Mouse (Mus musculus): ENCODE results near the gene Ceacam9.
A peak's percentile ranks its signal among the peaks of the same experiment; 100 is the strongest.
"Not testable (repeated sequence)": the region's sequence is repeated elsewhere in the genome, so short reads cannot be mapped to it uniquely, and the experiment has no call there.

Gene Ceacam9

GRCm38 (mm10) chr7:16721629-16722028 is at the start of gene Ceacam9:
Gene Ceacam9, plus strand, starts transcription at chr7:16721929.
- DNase-seq (ENCODE audit: low spot score in 2 of 2), result no peak

GRCm38 (mm10) chr7:16673823-16674222 is 47.9 kb upstream of the Ceacam9 start:
- no peak for DNase-seq (ENCODE audit: low spot score in 2 of 2)

DNA sequence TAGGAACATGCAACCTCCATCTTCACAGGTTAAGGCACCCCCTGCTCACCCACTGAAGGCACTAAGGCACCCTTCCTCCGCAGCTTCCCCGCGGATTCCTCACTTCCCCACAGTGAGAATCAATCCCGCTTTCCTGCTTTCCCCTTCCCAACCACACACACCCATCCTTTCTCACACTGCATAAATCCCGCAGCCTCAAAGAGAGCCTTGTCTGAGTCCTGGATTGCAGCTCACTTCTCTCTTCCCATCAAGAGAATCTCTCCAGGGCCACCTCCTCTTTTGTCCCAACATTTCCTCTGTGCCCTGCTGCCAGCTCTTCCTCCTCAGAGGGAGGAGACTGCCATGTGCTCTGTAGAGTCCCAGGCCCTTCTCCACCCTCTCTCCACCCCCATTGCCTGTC is 47.0 kb upstream of the Ceacam9 start:
- not testable (repeated sequence) for DNase-seq (ENCODE audit: low spot score in 2 of 2)

DNA sequence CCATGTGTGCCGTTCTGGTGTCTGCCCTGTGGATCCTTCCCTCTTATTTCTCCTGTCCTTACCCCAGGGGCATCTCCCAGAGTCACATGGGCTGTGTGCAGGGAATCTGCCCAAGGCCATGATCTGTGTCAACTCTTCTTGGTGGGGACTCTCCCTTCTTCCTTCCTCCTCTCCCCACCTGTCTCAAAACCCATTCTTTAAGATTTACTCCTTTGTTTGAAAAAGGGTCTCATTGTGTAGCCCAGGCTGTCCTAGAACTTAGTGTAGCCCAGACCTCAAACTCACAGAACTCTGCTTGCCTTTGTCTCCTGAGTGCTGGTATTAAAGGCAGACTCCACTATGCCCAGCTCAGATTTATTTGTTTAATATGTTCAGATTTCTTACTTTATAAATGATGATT is 46.1 kb upstream of the Ceacam9 start, which contains the start of gene Ceacam15:
Gene Ceacam15 (minus strand): TSS at position 101 of the 400 bp plus-strand sequence.
- no peak for DNase-seq (ENCODE audit: low spot score in 2 of 2)

DNA sequence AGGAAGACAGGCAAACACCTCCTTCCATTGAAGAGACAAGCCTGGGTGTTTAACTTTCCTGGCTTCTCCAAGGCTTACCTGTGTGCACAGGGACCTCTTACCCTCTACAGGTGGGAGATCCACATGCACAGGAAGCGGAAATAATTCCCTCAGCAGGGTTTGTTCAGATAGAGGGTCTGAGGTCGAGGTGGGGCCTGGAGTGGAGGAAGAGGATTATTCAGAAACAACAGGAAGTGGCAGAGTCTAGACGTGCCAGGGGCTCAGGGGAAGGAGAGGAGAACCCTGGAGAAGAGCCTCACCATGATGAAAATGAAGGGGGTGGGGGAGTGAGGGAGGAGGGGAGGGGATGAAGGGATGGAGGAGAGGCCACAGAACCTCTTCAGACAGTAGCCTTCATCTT is 41.5 kb upstream of the Ceacam9 start:
- peak in 1 of 2 experiments; percentile 21 for DNase-seq (ENCODE audit: low spot score in 2 of 2)

GRCm38 (mm10) chr7:16689196-16689595 is 32.5 kb upstream of the Ceacam9 start:
- no peak for DNase-seq (ENCODE audit: low spot score in 2 of 2)

DNA sequence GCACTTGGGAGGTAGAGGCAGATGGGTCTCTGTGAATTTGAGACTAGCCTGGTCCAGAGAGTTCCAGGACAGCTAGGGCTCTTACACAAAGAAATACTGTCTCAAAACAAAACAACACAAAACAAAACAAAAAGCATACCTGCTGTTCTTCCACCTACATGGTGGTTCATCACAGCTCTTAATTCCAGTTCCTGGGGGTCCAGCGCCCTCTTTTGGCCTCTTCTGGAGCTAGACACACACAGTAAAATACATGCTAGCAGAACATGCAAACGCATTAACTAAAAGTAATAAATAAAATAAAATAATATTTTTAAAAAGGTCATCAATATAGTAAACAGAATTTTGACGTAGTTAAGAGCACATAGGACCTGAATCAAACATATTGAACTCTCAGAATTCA is 26.7 kb upstream of the Ceacam9 start:
- DNase-seq (ENCODE audit: low spot score in 2 of 2), result peak; percentile 55 to 75

- peak in 1 of 2 experiments; percentile 49 for DNase-seq (ENCODE audit: low spot score in 2 of 2)
These were observed 22.7 kb upstream of the Ceacam9 start for GRCm38 (mm10) chr7:16699042-16699441.

GRCm38 (mm10) chr7:16700583-16700982 is 21.1 kb upstream of the Ceacam9 start:
- DNase-seq (ENCODE audit: low spot score in 2 of 2), result no peak

- DNase-seq (ENCODE audit: low spot score in 2 of 2), result no peak
These were observed 15.3 kb upstream of the Ceacam9 start for GRCm38 (mm10) chr7:16706385-16706784.

DNA sequence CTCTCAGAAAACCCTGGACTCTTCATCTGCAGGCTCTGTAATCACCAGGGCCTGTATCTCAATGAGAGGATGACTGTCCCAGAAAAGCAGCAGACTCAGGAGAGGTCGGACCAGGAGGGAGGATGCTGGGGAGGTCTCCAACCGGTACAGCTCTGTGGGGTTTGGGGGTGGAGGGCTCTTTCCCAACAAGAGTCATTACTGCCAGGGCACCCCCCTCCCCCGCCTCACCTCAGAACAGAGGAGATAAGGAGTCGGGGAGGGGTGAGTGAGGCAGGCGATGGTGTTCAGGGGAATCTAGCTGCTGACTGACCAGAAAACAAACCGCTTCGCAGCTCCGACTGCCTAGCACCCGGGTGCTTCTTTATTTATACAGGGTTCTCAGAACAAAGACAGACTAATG is 13.5 kb upstream of the Ceacam9 start:
- no peak for DNase-seq (ENCODE audit: low spot score in 2 of 2)

DNA sequence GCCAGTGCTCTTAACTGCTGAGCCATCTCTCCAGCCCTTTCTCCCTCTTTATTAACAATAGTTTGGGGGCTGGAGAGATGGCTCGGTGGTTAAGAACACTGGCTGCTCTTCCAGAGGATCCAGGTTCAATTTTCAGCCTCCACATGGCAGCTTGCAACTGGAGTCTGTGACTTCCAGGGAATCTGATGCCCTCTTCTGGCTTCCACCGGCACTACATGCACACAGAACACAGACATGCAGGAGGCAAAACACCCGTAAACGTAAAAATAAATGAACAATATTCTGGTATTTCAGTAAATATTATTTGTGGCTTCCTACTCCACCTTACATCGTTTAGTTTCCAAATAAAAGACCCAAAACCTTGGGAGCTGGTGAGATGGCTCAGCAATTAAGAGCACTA is 11.1 kb upstream of the Ceacam9 start:
- no peak for DNase-seq (ENCODE audit: low spot score in 2 of 2)

DNA sequence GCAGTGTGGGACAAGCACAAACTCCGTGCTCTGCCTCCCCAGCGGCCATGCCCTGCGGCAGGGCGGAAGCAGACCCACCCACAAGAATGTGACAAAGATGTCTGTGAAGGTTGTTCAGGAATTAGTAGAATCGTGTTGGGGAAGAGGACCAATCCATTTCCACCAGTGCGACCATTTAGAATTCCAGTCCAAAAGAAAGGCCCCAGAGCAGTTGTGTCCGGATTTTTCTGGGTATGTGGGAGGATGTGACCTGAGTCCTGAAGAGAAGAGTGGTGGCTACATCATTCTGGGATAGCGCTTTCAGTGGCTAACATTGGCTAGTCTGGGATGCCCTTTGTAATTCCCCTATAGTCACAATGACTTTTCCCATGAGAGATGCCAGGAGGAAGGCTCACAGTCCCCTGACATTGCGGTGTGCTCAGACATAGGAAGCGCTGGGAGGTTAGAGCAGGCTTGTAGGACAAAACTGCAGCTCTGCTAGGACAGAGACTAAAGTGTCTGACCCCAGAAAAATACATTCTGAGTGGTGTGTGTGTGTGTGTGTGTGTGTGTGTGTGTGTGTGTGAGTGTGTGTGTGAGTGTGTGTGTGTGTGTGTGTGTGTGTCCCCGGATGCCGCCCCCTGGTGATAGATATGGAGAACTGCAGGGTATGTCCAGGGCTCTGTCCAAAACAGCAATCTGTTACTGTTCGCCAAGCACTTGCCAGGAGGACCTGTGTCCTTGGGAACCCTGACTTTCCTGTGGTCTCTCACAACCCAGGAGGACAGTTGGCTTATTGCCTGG is 8.9 kb upstream of the Ceacam9 start:
- DNase-seq (ENCODE audit: low spot score in 2 of 2), result no peak

GRCm38 (mm10) chr7:16716456-16717152 is 5.1 kb upstream of the Ceacam9 start:
- DNase-seq (ENCODE audit: low spot score in 2 of 2), result peak in 1 of 2 experiments; percentile 28

DNA sequence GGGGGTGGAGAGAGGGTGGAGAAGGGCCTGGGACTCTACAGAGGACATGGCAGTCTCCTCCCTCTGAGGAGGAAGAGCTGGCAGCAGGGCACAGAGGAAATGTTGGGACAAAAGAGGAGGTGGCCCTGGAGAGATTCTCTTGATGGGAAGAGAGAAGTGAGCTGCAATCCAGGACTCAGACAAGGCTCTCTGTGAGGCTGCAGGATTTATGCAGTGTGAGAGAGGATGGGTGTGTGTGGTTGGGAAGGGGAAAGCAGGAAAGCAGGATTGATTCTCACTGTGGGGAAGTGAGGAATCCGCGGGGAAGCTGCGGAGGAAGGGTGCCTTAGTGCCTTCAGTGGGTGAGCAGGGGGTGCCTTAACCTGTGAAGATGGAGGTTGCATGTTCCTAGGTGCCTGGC is 761 bp downstream of the Ceacam9 start:
- DNase-seq (ENCODE audit: low spot score in 2 of 2), result not testable (repeated sequence)

DNA sequence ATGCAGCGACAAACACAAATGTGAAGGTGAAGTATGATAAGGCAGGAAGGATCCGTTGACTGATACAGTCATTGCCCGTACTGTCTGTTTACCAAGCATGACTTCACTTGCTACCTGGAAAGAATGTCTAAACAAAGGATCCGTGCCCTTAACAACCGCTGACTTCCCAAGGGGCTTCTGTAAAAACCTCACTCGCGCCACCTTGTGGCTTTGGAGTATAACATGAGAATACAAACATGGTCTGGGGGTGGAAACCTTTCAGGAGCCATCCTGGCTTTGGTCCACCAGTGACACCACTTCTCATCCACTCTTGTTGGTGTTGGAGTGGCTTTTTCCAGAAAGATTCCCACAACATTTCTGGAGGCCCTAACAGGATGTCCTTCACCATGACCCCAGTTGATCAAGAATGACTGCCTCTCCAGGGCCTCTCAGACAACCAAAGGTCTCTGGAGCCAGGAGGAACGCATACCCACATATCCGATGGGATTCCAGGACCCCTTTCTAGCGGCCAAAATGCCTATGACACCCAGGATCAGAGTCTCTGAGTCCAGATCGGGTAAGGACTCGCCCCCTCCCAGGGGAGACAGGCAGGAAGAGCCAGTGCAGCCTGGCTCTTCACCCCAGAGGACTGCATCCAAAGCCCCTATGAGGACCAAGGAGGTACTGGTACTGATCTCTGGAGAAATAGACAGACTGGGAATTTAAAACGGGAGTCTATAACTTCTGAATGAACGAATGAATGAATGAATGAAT is 7.0 kb downstream of the Ceacam9 start:
- DNase-seq (ENCODE audit: low spot score in 2 of 2), result peak; percentile 41 to 84

- not testable (repeated sequence) for DNase-seq (ENCODE audit: low spot score in 2 of 2)
These were observed 7.8 kb downstream of the Ceacam9 start for GRCm38 (mm10) chr7:16729563-16729962.

- no peak for DNase-seq (ENCODE audit: low spot score in 2 of 2)
These were observed 9.1 kb downstream of the Ceacam9 start for GRCm38 (mm10) chr7:16730791-16731190.

DNA sequence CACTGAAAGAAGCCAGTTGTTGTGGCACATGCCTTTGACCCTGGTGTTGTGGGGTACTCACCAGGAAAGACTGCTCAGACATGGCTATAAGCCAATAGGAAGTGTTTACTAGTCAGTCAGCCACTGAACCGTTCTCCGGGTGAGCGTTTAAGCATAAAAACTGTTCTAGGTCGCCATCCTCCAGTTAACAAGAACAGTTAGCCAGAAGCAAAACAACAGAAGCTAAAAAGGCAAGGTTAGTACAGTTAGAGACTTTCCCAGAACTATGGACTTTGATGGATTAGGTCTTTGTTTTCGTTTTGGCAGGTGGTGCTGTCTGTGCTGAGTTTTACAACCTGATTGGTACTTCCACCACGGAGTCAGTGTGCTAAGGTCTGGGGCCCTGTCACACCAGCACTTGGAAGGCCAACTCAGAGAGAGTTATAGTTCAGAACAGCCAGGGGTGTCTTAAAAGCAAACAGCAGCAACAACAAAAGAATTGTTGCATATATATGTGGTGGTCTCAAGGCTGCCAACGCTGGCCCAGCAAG is 10.2 kb downstream of the Ceacam9 start:
- DNase-seq (ENCODE audit: low spot score in 2 of 2), result no peak

GRCm38 (mm10) chr7:16737606-16738072 is 15.9 kb downstream of the Ceacam9 start:
- peak in 1 of 2 experiments; percentile 11 for DNase-seq (ENCODE audit: low spot score in 2 of 2)

DNA sequence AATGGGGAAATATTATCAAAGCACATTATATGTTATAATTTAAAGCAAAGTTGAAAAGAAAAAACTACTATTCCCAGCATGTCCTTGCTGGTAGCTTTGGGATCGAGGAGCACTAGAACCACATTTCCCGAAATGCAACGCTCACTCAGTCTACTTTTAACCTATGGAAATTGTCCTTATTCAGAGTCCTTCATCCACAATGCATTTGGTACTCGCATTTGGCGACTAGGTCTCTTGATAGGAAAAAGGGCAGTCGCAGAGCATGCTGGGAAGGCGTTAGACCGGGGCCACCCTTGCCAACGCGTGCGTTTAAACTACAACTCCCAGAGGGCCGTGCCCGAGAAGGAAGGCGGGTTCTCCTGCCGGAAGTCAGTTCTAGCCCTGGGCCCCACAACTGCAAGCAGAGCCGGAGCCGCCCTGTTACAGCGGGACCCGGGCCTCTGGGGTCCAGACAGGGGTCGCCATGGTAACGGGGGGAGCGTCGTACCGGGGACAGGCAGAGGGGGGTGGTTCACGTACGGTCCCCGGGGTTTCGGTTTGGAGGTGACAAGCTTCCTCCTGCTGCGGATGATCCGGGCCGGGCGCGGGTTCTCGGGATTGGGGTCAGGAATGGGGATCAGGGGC is 16.5 kb downstream of the Ceacam9 start, which contains the start of gene Ap2s1:
Gene Ap2s1 (plus strand): TSS at position 338 of the 624 bp plus-strand sequence.
- DNase-seq (ENCODE audit: low spot score in 2 of 2), result peak; percentile 93 to 95
